Mouse (Mus musculus): ENCODE results near the gene Slc4a1. TPM values are rescaled to one million over a fixed set of nuclear protein-coding genes. Genes with fewer than 3 reads are reported as not detected.
"Not testable (repeated sequence)": the region's sequence is repeated elsewhere in the genome, so short reads cannot be mapped to it uniquely, and the experiment has no call there.

The Slc4a1 gene
- total and polyA plus RNA-seq, 3 experiments, result 0.42 to 10.3 (median 4.4) TPM

GRCm38 (mm10) chr11:102392441-102393237 is 26.6 kb upstream of the Slc4a1 start:
- Histone ChIP-seq H3K4me1 (ENCODE audit: control insufficient read depth, insufficient read depth, low read length) (peaks cover 3% of the 10 kb centered on the region; the same call in 1 of the 2 replicates), H3K36me3 (ENCODE audit: control insufficient read depth, insufficient read depth, low read length) (no peaks in the 10 kb centered on the region), H3K9ac (ENCODE audit: low read depth, low read length) (no peak overlapping the region), H3K27me3 (ENCODE audit: control insufficient read depth, insufficient read depth, low read length) (peaks cover 2% of the 10 kb centered on the region; the same call in 1 of the 2 replicates), H3K4me3 (no peak overlapping the region), H3K79me2 (replicated peaks; ENCODE audit: control insufficient read depth, insufficient read depth, low read length) (no peaks in the 10 kb centered on the region), H3K27ac (no peak overlapping the region)
- 15% methylated on average over 15 of the region's 15 CpGs for WGBS
- intact Hi-C loops (cut with DNase I), result no loop called here
- DNase-seq, result no peak
- no peak for TF ChIP-seq CTCF (IDR thresholded peaks at IDR 0.05)
- no peak for TF ChIP-seq EP300 (IDR thresholded peaks at IDR 0.05; ENCODE audit: insufficient read depth, low read depth, low read length)
- no peak for TF ChIP-seq POLR2A (IDR thresholded peaks at IDR 0.05; ENCODE audit: insufficient read depth, low read depth, low read length)

GRCm38 (mm10) chr11:102389436-102389835 is 23.4 kb upstream of the Slc4a1 start:
- H3K4me3 ChIP-seq; H3K27ac ChIP-seq; intact Hi-C loops (cut with DNase I); H3K36me3 ChIP-seq (ENCODE audit: control insufficient read depth, insufficient read depth, low read length); H3K4me1 ChIP-seq (ENCODE audit: control insufficient read depth, insufficient read depth, low read length); H3K9ac ChIP-seq (ENCODE audit: low read depth, low read length); DNase-seq; H3K79me2 ChIP-seq (replicated peaks; ENCODE audit: control insufficient read depth, insufficient read depth, low read length); H3K27me3 ChIP-seq (ENCODE audit: control insufficient read depth, insufficient read depth, low read length): not testable (repeated sequence)
- WGBS, result 85% methylated on average over 4 of the region's 5 CpGs

GRCm38 (mm10) chr11:102386121-102386520 is 20.1 kb upstream of the Slc4a1 start:
- DNase-seq, result no peak
- Histone ChIP-seq H3K27me3 (ENCODE audit: control insufficient read depth, insufficient read depth, low read length) (no peaks in the 10 kb centered on the region), H3K27ac (no peak overlapping the region), H3K36me3 (ENCODE audit: control insufficient read depth, insufficient read depth, low read length) (no peaks in the 10 kb centered on the region), H3K79me2 (replicated peaks; ENCODE audit: control insufficient read depth, insufficient read depth, low read length) (no peaks in the 10 kb centered on the region), H3K9ac (ENCODE audit: low read depth, low read length) (no peak overlapping the region), H3K4me1 (ENCODE audit: control insufficient read depth, insufficient read depth, low read length) (no peaks in the 10 kb centered on the region), H3K4me3 (no peak overlapping the region)
- no peak for TF ChIP-seq POLR2A (IDR thresholded peaks at IDR 0.05; ENCODE audit: insufficient read depth, low read depth, low read length)
- no peak for TF ChIP-seq EP300 (IDR thresholded peaks at IDR 0.05; ENCODE audit: insufficient read depth, low read depth, low read length)
- no peak for TF ChIP-seq CTCF (IDR thresholded peaks at IDR 0.05)
- WGBS, result 43% methylated on average over 5 of the region's 5 CpGs
- intact Hi-C loops (cut with DNase I), result no loop called here

- intact Hi-C loops (cut with DNase I), result no loop called here
- Histone ChIP-seq H3K36me3 (ENCODE audit: control insufficient read depth, insufficient read depth, low read length) (no peaks in the 10 kb centered on the region), H3K79me2 (replicated peaks; ENCODE audit: control insufficient read depth, insufficient read depth, low read length) (no peaks in the 10 kb centered on the region), H3K27me3 (ENCODE audit: control insufficient read depth, insufficient read depth, low read length) (no peaks in the 10 kb centered on the region), H3K4me1 (ENCODE audit: control insufficient read depth, insufficient read depth, low read length) (no peaks in the 10 kb centered on the region), H3K4me3 (no peak overlapping the region), H3K27ac (no peak overlapping the region), H3K9ac (ENCODE audit: low read depth, low read length) (no peak overlapping the region)
- no peak for TF ChIP-seq EP300 (IDR thresholded peaks at IDR 0.05; ENCODE audit: insufficient read depth, low read depth, low read length)
- WGBS, result 41% methylated on average over 4 of the region's 4 CpGs
- no peak for DNase-seq
These were observed 19.1 kb upstream of the Slc4a1 start for GRCm38 (mm10) chr11:102385075-102385474.

GRCm38 (mm10) chr11:102384418-102384817 is 18.4 kb upstream of the Slc4a1 start:
- no peaks in the 10 kb centered on the region for H3K4me1 ChIP-seq (ENCODE audit: control insufficient read depth, insufficient read depth, low read length)
- H3K36me3 ChIP-seq (ENCODE audit: control insufficient read depth, insufficient read depth, low read length), result no peaks in the 10 kb centered on the region
- H3K4me3 ChIP-seq, result no peak overlapping the region
- WGBS, result 56% methylated on average over 2 of the region's 2 CpGs
- no peaks in the 10 kb centered on the region for H3K79me2 ChIP-seq (replicated peaks; ENCODE audit: control insufficient read depth, insufficient read depth, low read length)
- TF ChIP-seq EP300 (IDR thresholded peaks at IDR 0.05; ENCODE audit: insufficient read depth, low read depth, low read length) (no peak), CTCF (IDR thresholded peaks at IDR 0.05) (no peak), POLR2A (IDR thresholded peaks at IDR 0.05; ENCODE audit: insufficient read depth, low read depth, low read length) (no peak)
- H3K27ac ChIP-seq, result no peak overlapping the region
- H3K27me3 ChIP-seq (ENCODE audit: control insufficient read depth, insufficient read depth, low read length), result no peaks in the 10 kb centered on the region
- no peak overlapping the region for H3K9ac ChIP-seq (ENCODE audit: low read depth, low read length)
- DNase-seq, result no peak
- intact Hi-C loops (cut with DNase I), result no loop called here

- Histone ChIP-seq H3K9ac (ENCODE audit: low read depth, low read length) (no peak overlapping the region), H3K4me3 (no peak overlapping the region), H3K27me3 (ENCODE audit: control insufficient read depth, insufficient read depth, low read length) (no peaks in the 10 kb centered on the region), H3K27ac (no peak overlapping the region), H3K4me1 (ENCODE audit: control insufficient read depth, insufficient read depth, low read length) (no peaks in the 10 kb centered on the region), H3K79me2 (replicated peaks; ENCODE audit: control insufficient read depth, insufficient read depth, low read length) (no peaks in the 10 kb centered on the region), H3K36me3 (ENCODE audit: control insufficient read depth, insufficient read depth, low read length) (no peaks in the 10 kb centered on the region)
- no peak for DNase-seq
- WGBS, result 56% methylated on average over 1 of the region's 1 CpGs
- TF ChIP-seq POLR2A (IDR thresholded peaks at IDR 0.05; ENCODE audit: insufficient read depth, low read depth, low read length), result no peak
- TF ChIP-seq CTCF (IDR thresholded peaks at IDR 0.05), result no peak
- intact Hi-C loops (cut with DNase I), result no loop called here
These were observed 17.5 kb upstream of the Slc4a1 start for GRCm38 (mm10) chr11:102383365-102384136.

Measured in heart, adult 2 months (tissue).